ENCODE assay signal across 8 mouse cellular contexts in genomic region chr2:30092280-30092918, GRCm38 (mm10). TPM values are rescaled to one million over a fixed set of nuclear protein-coding genes. Genes with fewer than 3 reads are reported as not detected.
A peak's percentile ranks its signal among the peaks of the same experiment; 100 is the strongest.
DNase-seq lines count a peak whose midpoint lies in the region; ATAC-seq and TF ChIP-seq lines count a peak whose summit lies in the region.

No protein-coding gene starts in this region.

- no peak for DNase-seq in liver, embryonic 11.5 days (ENCODE audit: low spot score)
- DNase-seq in liver: no peak
- no peak for DNase-seq in intestine, embryonic 14.5 days (ENCODE audit: low spot score)
- DNase-seq in urinary bladder, postnatal 14 days (ENCODE audit: low spot score): no peak
- no peak for DNase-seq in T-cell, adult 2 months (ENCODE audit: low spot score)
- no peak for DNase-seq in spleen, postnatal 14 days (ENCODE audit: low spot score in 2 of 2)

- H3K4me1 ChIP-seq in liver, embryonic 11.5 days (replicated peaks; ENCODE audit: control insufficient read depth, insufficient read depth, low read length): peaks cover 20% of the 10 kb centered on the region
- peaks cover 20% of the 10 kb centered on the region for H3K4me1 ChIP-seq in embryonic facial prominence, embryonic 13.5 days
- peaks cover 8% of the 10 kb centered on the region for H3K4me1 ChIP-seq in intestine, embryonic 14.5 days (replicated peaks; ENCODE audit: control insufficient read depth, insufficient read depth, low read length)

- peak overlapping the region; percentile 78 for H3K4me3 ChIP-seq in liver, embryonic 11.5 days (ENCODE audit: low read depth, low read length)
- peak overlapping the region; percentile 66 for H3K4me3 ChIP-seq in embryonic facial prominence, embryonic 13.5 days
- peak overlapping the region; percentile 77 for H3K4me3 ChIP-seq in intestine, embryonic 14.5 days (ENCODE audit: low read depth, low read length)
- peak overlapping the region; percentile 46 for H3K4me3 ChIP-seq in myocyte

- H3ac ChIP-seq in myocyte (ENCODE audit: control insufficient read depth, insufficient read length): no peak overlapping the region

- H3K9ac ChIP-seq in liver, embryonic 11.5 days (ENCODE audit: low read depth, low read length): peak overlapping the region; percentile 79
- H3K9ac ChIP-seq in embryonic facial prominence, embryonic 13.5 days: peak overlapping the region; percentile 76
- H3K9ac ChIP-seq in intestine, embryonic 14.5 days (ENCODE audit: low read length): peak overlapping the region; percentile 63

- H3K9me3 ChIP-seq in liver, embryonic 11.5 days (ENCODE audit: control insufficient read depth, low read length): no peaks in the 10 kb centered on the region
- no peaks in the 10 kb centered on the region for H3K9me3 ChIP-seq in embryonic facial prominence, embryonic 13.5 days
- H3K9me3 ChIP-seq in intestine, embryonic 14.5 days (ENCODE audit: control insufficient read depth, low read length): no peaks in the 10 kb centered on the region

- TF ChIP-seq POLR2A in myocyte (IDR thresholded peaks at IDR 0.05; ENCODE audit: insufficient read length, low read depth): no peak

- H3K36me3 ChIP-seq in liver, embryonic 11.5 days (ENCODE audit: control insufficient read depth, insufficient read depth, low read length): peaks cover 17% of the 10 kb centered on the region; the same call in 1 of the 2 replicates
- peaks cover 41% of the 10 kb centered on the region for H3K36me3 ChIP-seq in embryonic facial prominence, embryonic 13.5 days
- H3K36me3 ChIP-seq in intestine, embryonic 14.5 days (ENCODE audit: control insufficient read depth, insufficient read depth, low read length): peaks cover 23% of the 10 kb centered on the region
- no peaks in the 10 kb centered on the region for H3K36me3 ChIP-seq in myocyte (ENCODE audit: control insufficient read depth, insufficient read depth)

- whole genome bisulfite sequencing in liver, embryonic 11.5 days: 46% methylated on average over 6 of the region's 6 CpGs
- WGBS in embryonic facial prominence, embryonic 13.5 days: 53% methylated on average over 6 of the region's 6 CpGs
- 45% methylated on average over 6 of the region's 6 CpGs for WGBS in intestine, embryonic 14.5 days

- H3K27ac ChIP-seq in liver, embryonic 11.5 days (ENCODE audit: low read depth, low read length): no peak overlapping the region
- H3K27ac ChIP-seq in embryonic facial prominence, embryonic 13.5 days: no peak overlapping the region; the same call in 1 of the 2 replicates
- peak overlapping the region; percentile 40; the same call in 1 of the 2 replicates for H3K27ac ChIP-seq in intestine, embryonic 14.5 days (ENCODE audit: low read depth)

- peak overlapping the region; percentile 94 for H3K4me2 ChIP-seq in liver, embryonic 11.5 days
- H3K4me2 ChIP-seq in embryonic facial prominence, embryonic 13.5 days: peak overlapping the region; percentile 79
- H3K4me2 ChIP-seq in intestine, embryonic 14.5 days (ENCODE audit: low read length): peak overlapping the region; percentile 87
- peak overlapping the region; percentile 80 for H3K4me2 ChIP-seq in myocyte (ENCODE audit: low read depth)

- no peaks in the 10 kb centered on the region for H3K27me3 ChIP-seq in liver, embryonic 11.5 days (replicated peaks; ENCODE audit: control insufficient read depth, insufficient read depth, low read length)
- no peaks in the 10 kb centered on the region for H3K27me3 ChIP-seq in embryonic facial prominence, embryonic 13.5 days
- no peaks in the 10 kb centered on the region for H3K27me3 ChIP-seq in intestine, embryonic 14.5 days (replicated peaks; ENCODE audit: control insufficient read depth, insufficient read depth, low read length)
- no peaks in the 10 kb centered on the region for H3K27me3 ChIP-seq in myocyte (ENCODE audit: control insufficient read depth, insufficient read depth, insufficient read length)

- no peak for ATAC-seq in liver, embryonic 11.5 days (replicated peaks; ENCODE audit: low FRiP score)
- no peak for ATAC-seq in embryonic facial prominence, embryonic 13.5 days (ENCODE audit: insufficient number of reproducible peaks, insufficient read depth, low FRiP score, low TSS enrichment, low read depth)
- no peak for ATAC-seq in intestine, embryonic 14.5 days (replicated peaks; ENCODE audit: low FRiP score, low TSS enrichment, low read depth)

- H3K79me2 ChIP-seq in myocyte (ENCODE audit: control insufficient read depth, insufficient read depth): peaks cover 11% of the 10 kb centered on the region

TF ChIP-seq in myocyte, 11 proteins besides CTCF, POLR2A, EP300 and RAD21:
- no peak for TF ChIP-seq E2F4 (IDR thresholded peaks at IDR 0.05; ENCODE audit: insufficient read depth)
- TF ChIP-seq REST (IDR thresholded peaks at IDR 0.05; ENCODE audit: insufficient read depth, insufficient read length): no peak
- no peak for TF ChIP-seq CEBPB (IDR thresholded peaks at IDR 0.05; ENCODE audit: insufficient read depth, poor library complexity, severe bottlenecking)
- no peak for TF ChIP-seq TCF3 (IDR thresholded peaks at IDR 0.05; ENCODE audit: insufficient read length, low read depth)
- TF ChIP-seq MAX (IDR thresholded peaks at IDR 0.05; ENCODE audit: low read depth): no peak
- TF ChIP-seq TCF12 (IDR thresholded peaks at IDR 0.05; ENCODE audit: insufficient read depth, poor library complexity, severe bottlenecking): no peak
- TF ChIP-seq POLR2AphosphoS2 (IDR thresholded peaks at IDR 0.05; ENCODE audit: insufficient read length, low read depth): no peak
- TF ChIP-seq MYOG (IDR thresholded peaks at IDR 0.05; ENCODE audit: control insufficient read depth in 1 of 3, insufficient read depth in 1 of 3, insufficient read length in 2 of 3, low read depth in 2 of 3): no peak
- TF ChIP-seq SRF (IDR thresholded peaks at IDR 0.05; ENCODE audit: control insufficient read depth, insufficient read length, low read depth): no peak
- no peak for TF ChIP-seq MYOD1 (IDR thresholded peaks at IDR 0.05; ENCODE audit: control insufficient read depth in 1 of 3, insufficient read length in 2 of 3, low read depth in 2 of 3)
- TF ChIP-seq USF1 (IDR thresholded peaks at IDR 0.05; ENCODE audit: low read depth): no peak

RNA-seq across cellular contexts. Expression of gene Zdhhc12, which starts 1.0 kb away (rescaled TPM):
- polyA plus RNA-seq in liver, embryonic 11.5 days (2014; fragmentation: Nextera tagmentation; extraction: Ambion mirVana): 51.9 and 53.7 TPM in 2 replicates
- 24.0 and 25.3 TPM in 2 replicates for polyA plus RNA-seq in embryonic facial prominence, embryonic 13.5 days (2015; fragmentation: Nextera tagmentation; extraction: Ambion mirVana)
- 60.2 and 60.3 TPM in 2 replicates for polyA plus RNA-seq in intestine, embryonic 14.5 days (2014; fragmentation: Nextera tagmentation; extraction: Ambion mirVana)
- 20.8 TPM for polyA plus RNA-seq in myocyte (2012; fragmentation: generic; extraction: Trizol)

RNA-seq across cellular contexts. Expression of gene Pkn3, which starts 14.9 kb away (rescaled TPM):
- polyA plus RNA-seq in liver, embryonic 11.5 days (2014; fragmentation: Nextera tagmentation; extraction: Ambion mirVana): 9.6 and 10.2 TPM in 2 replicates
- polyA plus RNA-seq in embryonic facial prominence, embryonic 13.5 days (2015; fragmentation: Nextera tagmentation; extraction: Ambion mirVana): 7.6 and 11.4 TPM in 2 replicates
- 8.2 and 9.9 TPM in 2 replicates for polyA plus RNA-seq in intestine, embryonic 14.5 days (2014; fragmentation: Nextera tagmentation; extraction: Ambion mirVana)
- 4.3 TPM for polyA plus RNA-seq in myocyte (2012; fragmentation: generic; extraction: Trizol)

RNA-seq across cellular contexts. Expression of gene Zer1, which starts 32.0 kb away (rescaled TPM):
- polyA plus RNA-seq in liver, embryonic 11.5 days (2014; fragmentation: Nextera tagmentation; extraction: Ambion mirVana): 4.7 and 6.2 TPM in 2 replicates
- 12.7 and 13.5 TPM in 2 replicates for polyA plus RNA-seq in embryonic facial prominence, embryonic 13.5 days (2015; fragmentation: Nextera tagmentation; extraction: Ambion mirVana)
- 9.1 and 9.5 TPM in 2 replicates for polyA plus RNA-seq in intestine, embryonic 14.5 days (2014; fragmentation: Nextera tagmentation; extraction: Ambion mirVana)
- 13.1 TPM for polyA plus RNA-seq in myocyte (2012; fragmentation: generic; extraction: Trizol)

RNA-seq across cellular contexts. Expression of gene Set, which starts 35.2 kb away (rescaled TPM):
- polyA plus RNA-seq in liver, embryonic 11.5 days (2014; fragmentation: Nextera tagmentation; extraction: Ambion mirVana): 641 and 659 TPM in 2 replicates
- 538 and 545 TPM in 2 replicates for polyA plus RNA-seq in embryonic facial prominence, embryonic 13.5 days (2015; fragmentation: Nextera tagmentation; extraction: Ambion mirVana)
- polyA plus RNA-seq in intestine, embryonic 14.5 days (2014; fragmentation: Nextera tagmentation; extraction: Ambion mirVana): 557 and 562 TPM in 2 replicates
- 118 TPM for polyA plus RNA-seq in myocyte (2012; fragmentation: generic; extraction: Trizol)

RNA-seq across cellular contexts. Expression of gene Tbc1d13, which starts 41.1 kb away (rescaled TPM):
- polyA plus RNA-seq in liver, embryonic 11.5 days (2014; fragmentation: Nextera tagmentation; extraction: Ambion mirVana): 6.9 and 9.2 TPM in 2 replicates
- 11.1 and 13.7 TPM in 2 replicates for polyA plus RNA-seq in embryonic facial prominence, embryonic 13.5 days (2015; fragmentation: Nextera tagmentation; extraction: Ambion mirVana)
- polyA plus RNA-seq in intestine, embryonic 14.5 days (2014; fragmentation: Nextera tagmentation; extraction: Ambion mirVana): 8.9 and 10.5 TPM in 2 replicates
- 25.8 TPM for polyA plus RNA-seq in myocyte (2012; fragmentation: generic; extraction: Trizol)
